Mouse (Mus musculus): ENCODE results near the gene Rufy3. TPM values are rescaled to one million over a fixed set of nuclear protein-coding genes. Genes with fewer than 3 reads are reported as not detected.

The Rufy3 gene
- total RNA-seq, 2 experiments from 2014 or later, result 3.8 to 6.2 TPM

DNA sequence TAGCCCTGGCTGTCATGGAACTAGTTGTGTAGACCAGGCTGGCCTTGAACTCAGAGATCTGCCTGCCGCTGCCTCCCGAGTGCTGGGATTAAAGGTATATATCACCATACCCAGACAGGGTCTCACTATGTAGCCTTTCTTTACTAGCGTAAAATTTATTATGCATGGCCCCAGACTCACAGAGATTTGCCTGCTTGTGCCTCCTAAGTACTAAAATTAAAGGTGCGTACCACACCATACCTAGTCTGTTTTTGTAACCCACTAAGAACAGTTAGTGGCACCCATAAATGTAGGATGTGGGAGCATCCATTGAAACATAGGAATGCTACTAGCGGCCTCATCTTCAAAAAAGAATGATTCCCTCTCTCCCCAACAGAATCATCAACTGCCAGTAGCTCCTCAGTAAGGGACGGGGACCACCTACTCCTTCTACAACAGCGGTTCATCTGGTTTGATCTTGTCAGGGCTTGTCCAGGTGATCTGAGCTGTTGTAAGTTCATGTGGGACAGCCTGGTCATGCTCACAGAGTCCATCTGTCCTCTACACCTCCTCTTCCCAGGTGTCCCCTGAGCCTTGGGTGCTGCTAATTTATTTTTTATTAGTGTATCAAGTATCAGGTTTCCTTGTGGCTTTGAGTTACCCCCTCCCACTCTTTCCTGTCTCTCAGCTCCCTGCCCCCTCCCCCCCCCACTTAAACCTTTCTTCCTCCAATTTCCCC, 40.0 kb downstream of the Rufy3 start:
- no peak for ATAC-seq (replicated peaks; ENCODE audit: low FRiP score, low TSS enrichment, poor library complexity, severe bottlenecking)

- no peak for ATAC-seq (replicated peaks; ENCODE audit: low FRiP score, low TSS enrichment, poor library complexity, severe bottlenecking)
Measured at GRCm38 (mm10) chr5:88614129-88614528, 49.3 kb downstream of the Rufy3 start.

DNA sequence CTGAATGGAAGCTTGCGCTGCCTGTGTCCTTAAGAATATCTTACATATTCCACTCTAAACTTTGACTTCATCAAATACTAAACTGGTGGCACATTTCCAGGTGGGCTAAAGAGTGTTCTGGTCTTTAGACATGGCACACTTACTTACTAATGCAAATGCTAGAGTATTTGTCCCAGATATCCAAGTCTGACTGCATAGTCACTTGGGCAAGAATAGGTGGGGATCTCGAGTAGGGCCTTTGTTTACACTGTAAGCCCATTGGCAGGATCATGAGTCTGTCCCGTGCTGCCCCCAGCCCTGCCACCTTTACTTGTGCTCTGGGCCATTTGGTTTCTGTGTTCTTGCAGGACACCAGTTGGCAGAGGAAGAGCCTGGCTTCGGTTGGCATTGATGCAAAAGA, 52.1 kb downstream of the Rufy3 start:
- ATAC-seq (replicated peaks; ENCODE audit: low FRiP score, low TSS enrichment, poor library complexity, severe bottlenecking), result no peak

DNA sequence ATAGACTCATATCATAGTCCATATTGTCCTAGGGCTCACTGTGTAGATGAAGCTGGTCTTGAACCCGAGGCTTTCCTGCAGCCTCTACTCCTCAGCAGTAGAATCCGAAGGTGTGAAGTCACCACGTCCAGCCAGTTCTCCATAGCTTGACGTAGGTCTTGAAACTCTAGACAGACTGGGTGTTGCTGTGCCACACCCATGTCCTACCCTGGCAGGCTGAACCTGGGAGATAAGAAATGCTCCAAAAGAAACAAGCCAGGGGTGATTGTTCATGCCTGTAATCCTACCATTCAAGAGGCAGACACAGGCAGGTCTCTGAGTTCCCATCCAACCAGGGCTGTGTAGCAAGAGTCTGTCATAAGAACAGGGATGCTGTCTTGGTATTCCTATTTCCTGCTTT, 62.7 kb downstream of the Rufy3 start:
- peak; percentile 100 for ATAC-seq (replicated peaks; ENCODE audit: low FRiP score, low TSS enrichment, poor library complexity, severe bottlenecking)

- ATAC-seq (replicated peaks; ENCODE audit: low FRiP score, low TSS enrichment, poor library complexity, severe bottlenecking), result no peak
Measured at GRCm38 (mm10) chr5:88629125-88629524, 64.3 kb downstream of the Rufy3 start.

GRCm38 (mm10) chr5:88629987-88630386, 65.1 kb downstream of the Rufy3 start:
- no peak for ATAC-seq (replicated peaks; ENCODE audit: low FRiP score, low TSS enrichment, poor library complexity, severe bottlenecking)

DNA sequence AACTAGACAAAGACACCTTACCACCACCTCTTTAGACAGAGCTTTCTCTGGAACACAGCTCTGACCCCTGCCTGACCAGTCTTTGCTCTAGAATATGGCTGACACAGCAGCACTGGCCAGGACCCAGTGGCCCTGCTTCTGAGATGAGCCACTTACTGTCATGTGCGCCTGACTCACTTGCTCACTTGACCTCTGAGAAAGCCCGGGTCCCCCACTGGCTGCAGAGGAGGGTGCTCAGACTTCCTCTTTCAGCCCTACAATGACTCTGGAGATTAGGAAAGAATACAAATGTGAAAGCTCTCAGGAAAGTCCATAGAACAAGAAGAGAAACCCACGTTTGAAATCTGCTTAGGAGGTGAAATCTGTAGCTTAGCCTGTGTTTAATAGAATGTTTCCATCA, 66.0 kb downstream of the Rufy3 start:
- no peak for ATAC-seq (replicated peaks; ENCODE audit: low FRiP score, low TSS enrichment, poor library complexity, severe bottlenecking)

DNA sequence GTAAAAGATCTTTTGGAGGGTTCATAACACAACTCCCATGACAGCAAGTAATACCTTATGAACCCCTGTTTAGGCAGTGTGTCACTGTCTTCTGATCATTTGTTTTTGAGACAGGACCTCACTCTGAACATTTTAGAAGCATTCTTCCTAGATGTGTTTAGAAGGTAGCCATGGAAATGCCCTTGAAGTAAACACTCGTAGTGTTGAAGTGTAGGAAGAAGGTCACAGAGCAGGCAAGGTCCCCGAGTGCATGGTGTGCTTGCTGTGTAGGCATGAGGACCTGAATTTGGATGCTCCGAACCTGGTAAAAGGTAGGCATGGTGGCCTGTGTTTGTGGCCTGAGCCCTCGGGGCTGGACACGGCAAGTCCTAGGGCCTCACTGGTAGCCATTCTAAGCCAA, 66.7 kb downstream of the Rufy3 start:
- no peak for ATAC-seq (replicated peaks; ENCODE audit: low FRiP score, low TSS enrichment, poor library complexity, severe bottlenecking)

DNA sequence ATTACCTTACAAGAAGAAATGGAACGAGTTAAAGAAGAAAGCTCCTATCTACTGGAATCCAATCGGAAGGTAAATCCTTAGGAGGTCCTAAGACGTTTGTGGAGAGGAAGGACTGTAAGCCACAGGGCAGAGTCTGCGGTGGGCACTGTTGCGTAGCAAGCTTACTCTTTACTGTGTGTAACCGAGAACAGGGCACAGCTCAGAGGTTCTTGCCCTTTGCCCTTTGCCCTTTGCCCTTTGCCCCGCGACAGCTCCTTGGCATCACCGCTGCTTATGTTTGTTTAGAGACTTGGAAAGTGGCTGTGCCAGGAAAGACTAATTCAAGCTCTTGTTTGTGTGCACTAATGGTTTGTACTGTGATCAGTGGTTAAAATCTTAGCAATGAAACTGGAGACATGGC, 67.6 kb downstream of the Rufy3 start:
- ATAC-seq (replicated peaks; ENCODE audit: low FRiP score, low TSS enrichment, poor library complexity, severe bottlenecking), result no peak

DNA sequence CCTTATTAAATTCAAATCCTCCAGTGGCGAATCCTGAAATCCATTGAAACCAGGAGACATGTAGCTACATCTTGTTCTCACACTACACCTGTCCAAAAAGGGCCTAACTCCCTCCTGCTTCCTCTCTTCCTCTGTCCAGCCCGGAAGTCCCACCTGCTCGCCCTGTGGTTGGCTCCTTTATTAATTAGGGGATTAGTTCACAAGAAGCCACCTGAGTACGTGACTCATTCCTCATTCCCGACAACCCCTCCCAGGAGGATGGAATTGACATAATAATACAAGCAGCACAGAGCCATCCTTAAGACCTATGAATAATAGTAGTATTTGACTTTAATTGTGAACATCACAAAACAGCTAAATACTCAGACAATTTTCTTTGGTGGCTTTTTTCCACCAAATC, 69.2 kb downstream of the Rufy3 start:
- no peak for ATAC-seq (replicated peaks; ENCODE audit: low FRiP score, low TSS enrichment, poor library complexity, severe bottlenecking)

GRCm38 (mm10) chr5:88642786-88643185, 77.9 kb downstream of the Rufy3 start:
- 0 out of 2 replicates have a peak, but pooled peaks have one; percentile 27 for ATAC-seq (replicated peaks; ENCODE audit: low FRiP score, low TSS enrichment, poor library complexity, severe bottlenecking)

DNA sequence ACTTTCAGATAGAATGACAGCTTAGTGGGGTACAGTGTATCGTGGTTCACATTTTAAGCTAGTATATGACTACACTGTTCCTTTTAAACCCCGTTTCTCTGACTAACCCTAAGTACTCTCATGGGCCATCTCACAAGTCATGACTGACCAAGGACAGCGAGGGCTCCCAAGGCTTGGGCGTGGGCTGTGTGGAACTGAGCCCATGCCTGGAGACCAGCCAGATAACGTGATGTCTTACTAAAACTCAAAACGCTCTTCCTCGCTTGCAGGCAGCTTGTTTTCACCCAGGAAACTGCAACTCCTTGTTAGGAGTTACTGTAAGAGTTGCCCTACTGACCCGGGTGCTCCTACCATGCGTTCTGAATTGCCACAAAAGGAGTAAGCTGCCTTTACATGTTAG, 78.7 kb downstream of the Rufy3 start:
- 0 out of 2 replicates have a peak, but pooled peaks have one; percentile 26 for ATAC-seq (replicated peaks; ENCODE audit: low FRiP score, low TSS enrichment, poor library complexity, severe bottlenecking)

DNA sequence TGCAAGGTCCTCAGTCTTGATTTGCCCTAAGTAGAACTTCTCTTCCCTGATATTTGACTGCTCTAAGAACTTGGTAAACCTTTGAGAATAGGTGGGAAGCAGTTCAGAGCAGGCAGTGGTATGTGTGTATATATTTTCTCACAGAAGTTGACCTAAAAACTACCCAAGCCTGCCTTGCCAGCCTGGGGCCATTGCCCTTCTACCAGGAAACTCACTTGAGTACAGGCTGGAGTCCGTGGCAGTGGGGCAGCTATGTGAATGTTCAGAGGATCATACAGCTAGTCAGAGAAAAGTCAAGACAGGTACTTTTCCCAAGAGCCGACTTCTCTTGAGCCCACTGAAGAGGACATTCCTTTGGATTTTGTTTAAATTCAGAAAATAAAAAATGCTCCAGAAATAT, 80.1 kb downstream of the Rufy3 start:
- ATAC-seq (replicated peaks; ENCODE audit: low FRiP score, low TSS enrichment, poor library complexity, severe bottlenecking), result no peak

DNA sequence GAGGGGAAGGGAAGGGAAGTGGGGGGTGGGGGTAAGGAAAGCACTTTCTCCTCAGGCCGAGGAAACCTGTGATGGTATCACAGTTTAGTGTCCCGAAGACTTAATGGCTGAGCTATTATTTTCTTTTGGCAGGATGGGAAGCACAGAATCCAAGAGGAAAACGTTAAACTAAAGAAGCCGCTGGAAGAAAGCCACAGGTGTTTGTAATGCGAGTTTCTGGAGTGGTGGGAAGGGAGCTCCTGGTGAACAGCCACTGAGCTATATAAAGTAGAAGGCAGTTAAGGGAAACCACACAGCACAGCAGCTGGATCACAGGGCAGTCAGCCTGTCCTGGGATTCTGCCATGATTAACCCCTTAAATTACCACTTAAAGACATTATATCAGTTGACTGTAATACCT, 80.6 kb downstream of the Rufy3 start:
- no peak for ATAC-seq (replicated peaks; ENCODE audit: low FRiP score, low TSS enrichment, poor library complexity, severe bottlenecking)

DNA sequence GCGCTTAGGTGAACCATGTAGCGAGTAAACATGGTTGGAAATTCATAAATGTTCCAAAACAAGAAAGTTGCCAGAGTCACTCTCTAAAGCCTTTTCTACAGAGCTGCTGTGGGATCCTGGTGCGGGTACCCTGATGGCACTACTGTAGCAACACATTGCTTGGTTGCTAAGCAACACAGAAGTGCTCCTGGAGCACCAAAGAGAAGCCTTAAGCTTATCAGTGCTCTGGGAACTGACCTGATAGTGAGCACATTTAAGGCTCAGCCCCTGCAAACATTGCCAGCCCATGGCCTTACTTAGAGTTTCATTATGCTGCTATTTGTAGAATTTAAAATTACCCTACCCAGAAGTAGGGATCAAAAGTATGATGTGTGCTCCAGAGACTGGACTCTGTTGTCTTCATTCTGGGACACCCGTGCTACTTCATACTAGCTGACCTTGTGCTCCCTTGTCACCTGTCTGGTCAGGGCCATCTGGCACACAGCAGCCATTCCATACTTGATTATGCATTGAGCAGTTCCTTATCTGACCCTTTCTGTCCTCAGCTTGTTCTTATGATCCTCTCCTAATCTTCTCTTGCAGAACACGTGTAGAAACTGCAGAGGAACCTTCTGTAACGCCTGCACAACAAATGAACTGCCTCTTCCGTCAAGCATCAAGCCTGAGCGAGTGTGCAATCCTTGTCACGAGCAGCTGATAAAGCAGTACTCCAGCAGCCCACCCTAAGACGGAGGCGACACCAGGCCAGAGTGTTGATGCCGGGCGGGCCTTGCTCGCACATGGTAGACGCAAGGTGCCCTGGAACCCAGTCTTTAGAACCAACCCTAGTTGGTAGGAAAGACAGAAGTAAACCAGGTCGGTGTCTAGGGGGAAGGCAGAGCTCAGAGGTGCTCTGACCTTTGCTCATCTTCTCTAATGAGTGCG, 84.7 kb downstream of the Rufy3 start:
- peak; percentile 90 for ATAC-seq (replicated peaks; ENCODE audit: low FRiP score, low TSS enrichment, poor library complexity, severe bottlenecking)

DNA sequence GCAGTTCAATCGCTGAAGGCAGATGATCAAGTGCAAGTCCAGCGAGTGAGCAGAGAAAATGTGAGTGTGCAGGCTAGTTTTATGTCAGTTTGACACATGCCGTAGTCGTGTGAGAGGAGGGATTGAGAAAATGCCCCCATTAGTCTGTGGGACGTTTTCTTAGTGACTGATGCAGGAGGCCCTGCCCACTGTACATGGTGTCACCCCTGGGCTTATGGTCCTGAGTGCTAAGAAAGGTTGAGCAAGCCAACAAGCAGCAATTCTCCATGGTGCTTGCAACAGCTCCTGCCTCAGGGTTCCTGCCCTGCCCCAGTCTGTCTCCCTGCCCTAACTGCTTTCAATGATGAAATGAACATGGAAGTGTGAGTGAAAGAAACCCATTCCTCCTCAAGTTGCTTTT, 87.7 kb downstream of the Rufy3 start:
- ATAC-seq (replicated peaks; ENCODE audit: low FRiP score, low TSS enrichment, poor library complexity, severe bottlenecking), result no peak

GRCm38 (mm10) chr5:88657868-88658267, 93.0 kb downstream of the Rufy3 start:
- ATAC-seq (replicated peaks; ENCODE audit: low FRiP score, low TSS enrichment, poor library complexity, severe bottlenecking), result no peak

DNA sequence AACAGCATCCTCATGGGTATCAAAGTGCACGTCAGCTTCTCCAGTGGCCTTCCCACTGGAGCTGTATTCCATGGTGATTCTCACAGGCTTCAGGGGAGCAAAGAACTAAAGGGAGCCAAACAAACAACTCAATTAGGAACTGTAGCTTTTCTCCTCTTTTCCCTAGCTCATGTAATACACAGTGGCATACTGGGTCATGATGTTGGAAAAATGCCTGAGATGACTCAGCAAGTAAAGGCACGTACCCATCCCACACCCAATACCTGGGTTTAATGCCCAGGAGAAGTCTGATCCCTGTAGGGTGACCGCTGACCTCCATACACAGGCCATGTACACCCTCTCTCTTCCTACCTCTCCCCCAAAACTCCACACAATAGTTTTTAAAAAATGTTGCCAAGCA, 98.3 kb downstream of the Rufy3 start:
- no peak for ATAC-seq (replicated peaks; ENCODE audit: low FRiP score, low TSS enrichment, poor library complexity, severe bottlenecking)

DNA sequence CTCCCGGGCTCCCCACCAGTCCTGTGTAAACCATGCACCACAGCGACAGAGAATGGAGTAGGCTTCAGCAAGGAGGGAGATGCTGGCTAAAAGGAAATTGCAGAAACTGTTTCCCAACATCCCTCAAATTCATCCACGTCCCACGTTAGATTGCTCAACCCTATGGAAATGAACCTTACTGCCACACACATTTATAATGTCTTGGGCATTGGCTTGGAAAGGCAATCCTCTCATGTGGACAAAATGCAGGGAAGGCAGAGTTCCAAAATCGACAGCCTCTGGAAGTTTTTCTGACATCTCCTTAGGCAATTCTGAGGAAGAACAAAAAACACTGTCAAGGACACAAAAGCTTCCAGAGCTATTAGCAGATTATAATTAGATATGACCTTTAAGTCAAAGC, 99.0 kb downstream of the Rufy3 start:
- ATAC-seq (replicated peaks; ENCODE audit: low FRiP score, low TSS enrichment, poor library complexity, severe bottlenecking), result no peak

DNA sequence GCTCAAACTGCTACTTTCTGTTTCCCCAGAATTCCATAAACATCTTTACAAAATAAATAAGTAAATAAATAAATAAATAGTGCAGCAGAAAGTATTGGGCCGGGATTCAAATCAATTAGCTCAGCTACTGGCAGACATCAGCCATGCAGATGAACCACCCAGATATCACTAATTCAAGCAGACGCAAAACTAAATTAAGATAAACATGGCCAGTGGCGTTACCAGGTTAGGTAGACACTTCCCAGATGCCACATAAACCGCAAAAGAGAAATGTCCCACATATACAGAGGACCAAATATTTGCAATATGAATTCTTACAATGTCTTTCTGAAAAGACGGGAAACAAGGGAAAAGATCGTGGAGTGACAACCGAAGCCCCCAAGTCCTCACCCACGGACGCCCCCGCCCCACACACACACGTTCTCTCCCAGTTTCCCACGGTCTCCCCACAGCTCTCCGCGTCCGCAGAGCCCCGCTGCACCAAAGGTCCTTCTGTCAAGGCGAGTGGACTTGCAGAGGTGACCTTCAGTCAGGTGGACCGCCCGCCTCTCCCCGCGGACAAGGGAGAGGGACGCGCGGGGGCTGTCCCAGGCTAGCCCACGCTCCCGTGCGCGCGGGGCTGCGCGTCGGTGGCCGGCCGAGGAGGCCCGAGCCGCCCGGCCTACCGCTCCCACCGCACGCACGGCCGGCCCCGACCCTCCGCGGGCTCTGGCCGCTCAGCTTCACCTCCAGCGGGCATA, 110.0 kb downstream of the Rufy3 start:
- ATAC-seq (replicated peaks; ENCODE audit: low FRiP score, low TSS enrichment, poor library complexity, severe bottlenecking), result peak; percentile 69

All from megakaryocyte-erythroid progenitor cell, adult 5-6 weeks (primary cell).